Comparison of ENCODE assay signal across 9 mouse cellular contexts in the genomic region with DNA sequence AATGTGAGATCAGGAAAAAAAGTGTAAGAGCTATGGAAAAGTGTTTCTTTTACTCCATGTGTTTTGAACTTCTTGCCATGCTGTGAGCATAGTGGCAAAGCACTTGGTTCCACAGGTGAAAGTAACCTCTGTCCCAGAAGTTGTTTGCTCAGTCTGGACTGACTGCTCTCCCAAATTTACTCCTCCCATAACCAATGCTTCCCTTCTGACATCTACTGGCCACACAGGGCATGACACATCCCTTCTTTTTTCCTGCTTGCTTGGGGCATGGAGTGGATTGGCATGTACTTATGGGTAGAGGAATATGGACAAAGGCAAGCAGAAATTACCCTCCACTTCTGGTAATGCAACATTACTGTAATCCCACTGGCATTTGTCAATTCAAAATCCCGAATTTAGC. TPM values are rescaled to one million over a fixed set of nuclear protein-coding genes. Genes with fewer than 3 reads are reported as not detected.
A peak's percentile ranks its signal among the peaks of the same experiment; 100 is the strongest.
DNase-seq lines count a peak whose midpoint lies in the region; ATAC-seq and TF ChIP-seq lines count a peak whose summit lies in the region.
"Had no signal": no experiment of that assay in that cellular context is flagged by ENCODE, and none has a peak within 500 bp of the region (broad histone marks: within the 10 kb centered on the region; RNA-seq: fewer than 3 reads in every experiment).

No protein-coding gene starts in this region.

- no peak for ATAC-seq in hindbrain, postnatal 0 days
- ATAC-seq in hindbrain, embryonic 13.5 days (ENCODE audit: low FRiP score), result no peak
- ATAC-seq in kidney, postnatal 0 days (replicated peaks; ENCODE audit: low FRiP score, low read depth), result no peak
- peak; percentile 71 for ATAC-seq in megakaryocyte, adult 5-6 weeks (ENCODE audit: poor library complexity, severe bottlenecking)

- no peaks in the 10 kb centered on the region for H3K79me2 ChIP-seq in MEL (ENCODE audit: control insufficient read depth, insufficient read depth, low read length, poor library complexity)

- no peaks in the 10 kb centered on the region for H3K9me3 ChIP-seq in hindbrain, postnatal 0 days (ENCODE audit: low read length)
- no peaks in the 10 kb centered on the region for H3K9me3 ChIP-seq in hindbrain, embryonic 13.5 days
- H3K9me3 ChIP-seq in MEL (replicated peaks; ENCODE audit: insufficient read depth, low read length), result no peaks in the 10 kb centered on the region
- no peaks in the 10 kb centered on the region for H3K9me3 ChIP-seq in embryonic facial prominence, embryonic 10.5 days
- H3K9me3 ChIP-seq in kidney, postnatal 0 days (replicated peaks; ENCODE audit: low read length), result no peaks in the 10 kb centered on the region
- H3K9me3 ChIP-seq: lung, embryonic 15.5 days had no signal

- no peak overlapping the region for H3K4me2 ChIP-seq in hindbrain, postnatal 0 days (ENCODE audit: low read depth, low read length)
- H3K4me2 ChIP-seq in hindbrain, embryonic 13.5 days, result no peak overlapping the region
- H3K4me2 ChIP-seq in kidney, postnatal 0 days (ENCODE audit: low read length), result no peak overlapping the region
- H3K4me2 ChIP-seq: lung, embryonic 15.5 days had no signal

- TF ChIP-seq EP300 in MEL (IDR thresholded peaks at IDR 0.05; ENCODE audit: low read depth in 1 of 2, low read length in 2 of 2), result no peak

- peak; percentile 23 for DNase-seq in hindbrain, postnatal 0 days (ENCODE audit: low spot score)
- DNase-seq in MEL (ENCODE audit: low read depth, low spot score), result peak; percentile 41
- DNase-seq in embryonic facial prominence, embryonic 10.5 days (ENCODE audit: low spot score), result peak; percentile 36
- peak; percentile 54 for DNase-seq in kidney, postnatal 0 days (ENCODE audit: low spot score)
- DNase-seq in spleen, postnatal 36 days (ENCODE audit: low spot score in 2 of 2), result no peak
- DNase-seq in gastrocnemius, adult 18-20 months (ENCODE audit: low spot score), result no peak

- H3K9ac ChIP-seq in hindbrain, postnatal 0 days (replicated peaks; ENCODE audit: low read length), result no peak overlapping the region
- no peak overlapping the region for H3K9ac ChIP-seq in hindbrain, embryonic 13.5 days
- H3K9ac ChIP-seq in MEL (ENCODE audit: control insufficient read depth, low read depth, low read length, poor library complexity, severe bottlenecking), result no peak overlapping the region
- H3K9ac ChIP-seq in kidney, postnatal 0 days (ENCODE audit: low read depth, low read length), result no peak overlapping the region
- H3K9ac ChIP-seq: lung, embryonic 15.5 days had no signal

- peak; percentile 78 for TF ChIP-seq CTCF in hindbrain, postnatal 0 days (IDR thresholded peaks at IDR 0.05; ENCODE audit: low read depth)
- peak; percentile 47 to 62 (median 55) for TF ChIP-seq CTCF in MEL (IDR thresholded peaks at IDR 0.05 in 2 of 3, conservative IDR thresholded peaks at IDR 0.05 in 1 of 3; ENCODE audit: control insufficient read depth in 1 of 3, insufficient read depth in 1 of 3, low read depth in 2 of 3, low read length in 3 of 3, poor library complexity in 1 of 3, severe bottlenecking in 1 of 3)
- peak; percentile 83 for TF ChIP-seq CTCF in kidney, postnatal 0 days (IDR thresholded peaks at IDR 0.05; ENCODE audit: low read depth)

- no peak overlapping the region for H3K4me3 ChIP-seq in hindbrain, postnatal 0 days (ENCODE audit: low read length)
- H3K4me3 ChIP-seq in hindbrain, embryonic 13.5 days, result no peak overlapping the region
- no peak overlapping the region for H3K4me3 ChIP-seq in MEL (ENCODE audit: control insufficient read depth in 1 of 2, insufficient read depth in 1 of 2, low read depth in 2 of 2, low read length in 2 of 2)
- no peak overlapping the region for H3K4me3 ChIP-seq in embryonic facial prominence, embryonic 10.5 days
- no peak overlapping the region for H3K4me3 ChIP-seq in kidney, postnatal 0 days (replicated peaks; ENCODE audit: low read depth, low read length)
- H3K4me3 ChIP-seq: lung, embryonic 15.5 days had no signal

- no peak overlapping the region for H3K27ac ChIP-seq in hindbrain, postnatal 0 days
- no peak overlapping the region for H3K27ac ChIP-seq in hindbrain, embryonic 13.5 days
- H3K27ac ChIP-seq in MEL (ENCODE audit: control insufficient read depth, low read depth, low read length), result no peak overlapping the region
- H3K27ac ChIP-seq in embryonic facial prominence, embryonic 10.5 days (replicated peaks), result no peak overlapping the region
- H3K27ac ChIP-seq in kidney, postnatal 0 days, result no peak overlapping the region
- H3K27ac ChIP-seq: lung, embryonic 15.5 days had no signal

- peak; percentile 67 for TF ChIP-seq RAD21 in MEL (IDR thresholded peaks at IDR 0.05; ENCODE audit: low read depth, low read length)

- no peaks in the 10 kb centered on the region for H3K4me1 ChIP-seq in hindbrain, postnatal 0 days (ENCODE audit: insufficient read depth, low read length)
- H3K4me1 ChIP-seq in hindbrain, embryonic 13.5 days (replicated peaks), result no peaks in the 10 kb centered on the region
- no peaks in the 10 kb centered on the region for H3K4me1 ChIP-seq in MEL (ENCODE audit: control insufficient read depth in 1 of 2, insufficient read depth in 2 of 2, low read length in 2 of 2)
- no peaks in the 10 kb centered on the region for H3K4me1 ChIP-seq in embryonic facial prominence, embryonic 10.5 days
- no peaks in the 10 kb centered on the region for H3K4me1 ChIP-seq in kidney, postnatal 0 days (replicated peaks; ENCODE audit: insufficient read depth, low read length)
- H3K4me1 ChIP-seq: lung, embryonic 15.5 days had no signal

- TF ChIP-seq POLR2A in MEL (IDR thresholded peaks at IDR 0.05; ENCODE audit: control insufficient read depth in 1 of 2, insufficient read depth in 1 of 2, low read depth in 1 of 2, low read length in 2 of 2, poor library complexity in 1 of 2), result no peak

- no peaks in the 10 kb centered on the region for H3K36me3 ChIP-seq in hindbrain, postnatal 0 days (ENCODE audit: insufficient read depth, low read length)
- no peaks in the 10 kb centered on the region for H3K36me3 ChIP-seq in hindbrain, embryonic 13.5 days
- H3K36me3 ChIP-seq in MEL (ENCODE audit: control insufficient read depth in 1 of 2, insufficient read depth in 2 of 2, low read length in 2 of 2), result no peaks in the 10 kb centered on the region
- no peaks in the 10 kb centered on the region for H3K36me3 ChIP-seq in embryonic facial prominence, embryonic 10.5 days (replicated peaks)
- no peaks in the 10 kb centered on the region for H3K36me3 ChIP-seq in kidney, postnatal 0 days (ENCODE audit: insufficient read depth, low read length)
- H3K36me3 ChIP-seq: lung, embryonic 15.5 days had no signal

- no peaks in the 10 kb centered on the region for H3K27me3 ChIP-seq in hindbrain, postnatal 0 days (ENCODE audit: insufficient read depth, low read length)
- no peaks in the 10 kb centered on the region for H3K27me3 ChIP-seq in hindbrain, embryonic 13.5 days
- no peaks in the 10 kb centered on the region; a peak in 1 of 4 replicates for H3K27me3 ChIP-seq in MEL (ENCODE audit: control insufficient read depth in 1 of 2, insufficient read depth in 2 of 2, low read length in 2 of 2)
- H3K27me3 ChIP-seq in embryonic facial prominence, embryonic 10.5 days (replicated peaks; ENCODE audit: low read depth, poor library complexity, severe bottlenecking), result no peaks in the 10 kb centered on the region
- H3K27me3 ChIP-seq in kidney, postnatal 0 days (ENCODE audit: insufficient read depth, low read length), result no peaks in the 10 kb centered on the region
- H3K27me3 ChIP-seq: lung, embryonic 15.5 days had no signal

- WGBS in hindbrain, postnatal 0 days, result 4% methylated on average over 1 of the region's 1 CpGs
- 0% methylated on average over 1 of the region's 1 CpGs for WGBS in hindbrain, embryonic 13.5 days
- WGBS in embryonic facial prominence, embryonic 10.5 days, result 8% methylated on average over 1 of the region's 1 CpGs
- 3% methylated on average over 1 of the region's 1 CpGs for WGBS in kidney, postnatal 0 days

TF ChIP-seq in MEL, 35 proteins besides CTCF, POLR2A, EP300 and RAD21:
- TF ChIP-seq USF2 (IDR thresholded peaks at IDR 0.05; ENCODE audit: borderline replicate concordance in 1 of 2, insufficient read depth in 1 of 2, low read depth in 1 of 2, low read length in 2 of 2) (no peak), ZC3H11A (IDR thresholded peaks at IDR 0.05; ENCODE audit: low read depth, low read length) (peak; percentile 39), ZMIZ1 (IDR thresholded peaks at IDR 0.05; ENCODE audit: low read depth, low read length) (no peak), SMC3 (IDR thresholded peaks at IDR 0.05; ENCODE audit: low read depth, low read length) (peak; percentile 62)

RNA-seq across cellular contexts. Expression of a gene that starts 20.1 kb away (rescaled TPM):
- 122 and 181 TPM in 2 replicates for total RNA-seq in hindbrain, postnatal 0 days (2014; rRNA removed)
- polyA plus RNA-seq in hindbrain, postnatal 0 days (2015; fragmentation: Nextera tagmentation; extraction: Ambion mirVana), result 150 and 166 TPM in 2 replicates
- 154 and 166 TPM in 2 replicates for polyA plus RNA-seq in hindbrain, embryonic 13.5 days (2015; fragmentation: Nextera tagmentation; extraction: Ambion mirVana)
- total RNA-seq in MEL (2012; rRNA removed), result 17.4 and 18.3 TPM in 2 replicates
- polyA plus RNA-seq in MEL (2012; ENCODE audit: insufficient read depth in 1 of 2, insufficient read length in 2 of 2, low read depth in 1 of 2, low replicate concordance in 2 of 2, missing spikeins in 1 of 2), result 10 to 100 TPM in 1 of 2 experiments, not detected in 1; 78.1 TPM
- 118 and 122 TPM in 2 replicates for polyA plus RNA-seq in embryonic facial prominence, embryonic 10.5 days (2016; fragmentation: Nextera tagmentation; extraction: Ambion mirVana)
- polyA plus RNA-seq in kidney, postnatal 0 days (2015; fragmentation: Nextera tagmentation; extraction: Ambion mirVana), result 131 and 136 TPM in 2 replicates
- total RNA-seq in megakaryocyte, adult 5-6 weeks (2015), result 20.2 and 36.8 TPM in 2 replicates
- total RNA-seq in megakaryocyte, adult 5-6 weeks (2017), result 8.7 and 12.7 TPM in 2 replicates
- 10 to 100 TPM; 27.9 to 30.0 TPM for total RNA-seq in gastrocnemius, adult 18-20 months (2021)

RNA-seq across cellular contexts. Expression of a gene that starts 37.0 kb away (rescaled TPM):
- not detected in 2 replicates for total RNA-seq in hindbrain, postnatal 0 days (2014; rRNA removed)
- polyA plus RNA-seq in hindbrain, postnatal 0 days (2015; fragmentation: Nextera tagmentation; extraction: Ambion mirVana), result not detected in 2 replicates
- polyA plus RNA-seq in hindbrain, embryonic 13.5 days (2015; fragmentation: Nextera tagmentation; extraction: Ambion mirVana), result not detected in 2 replicates
- not detected in 2 replicates for total RNA-seq in MEL (2012; rRNA removed)
- not detected for polyA plus RNA-seq in MEL (2012; ENCODE audit: insufficient read depth in 1 of 2, insufficient read length in 2 of 2, low read depth in 1 of 2, low replicate concordance in 2 of 2, missing spikeins in 1 of 2)
- not detected in 2 replicates for polyA plus RNA-seq in embryonic facial prominence, embryonic 10.5 days (2016; fragmentation: Nextera tagmentation; extraction: Ambion mirVana)
- not detected in 2 replicates for polyA plus RNA-seq in kidney, postnatal 0 days (2015; fragmentation: Nextera tagmentation; extraction: Ambion mirVana)
- total RNA-seq in megakaryocyte, adult 5-6 weeks (2015), result not detected in 2 replicates
- total RNA-seq in megakaryocyte, adult 5-6 weeks (2017), result not detected in 2 replicates
- total RNA-seq in gastrocnemius, adult 18-20 months (2021), result not detected
- polyA plus RNA-seq: lung, embryonic 15.5 days had no signal

Comparison
In these comparisons a context has a peak if more than half of its experiments do, and no peak if none do; other contexts are left out.
1. DNase-seq: peak in hindbrain, postnatal 0 days (single experiment), MEL (single experiment), embryonic facial prominence, embryonic 10.5 days (single experiment) and kidney, postnatal 0 days (single experiment); none in spleen, postnatal 36 days (0 of 2) and gastrocnemius, adult 18-20 months (single experiment).
2. Peak in every context shown above with its lines, with median percentiles within 50 percentile points of each other: CTCF ChIP-seq.